Mouse (Mus musculus) ES-E14 (cell line): Measurements from ENCODE around the gene H2afy.

Source experiments
- CHD2 ChIP-seq: IDR thresholded peaks from 2 replicates; pipeline ENCODE4 v1.6.1; 2014; ENCODE audit warnings: mild to moderate bottlenecking, low read depth, low read length, inconsistent platforms
- HCFC1 ChIP-seq: IDR thresholded peaks from 2 replicates; pipeline ENCODE4 v1.6.1; 2012; ENCODE audit warnings: low read length, inconsistent platforms, borderline replicate concordance; ENCODE audit not compliant: insufficient read depth
- ZC3H11A ChIP-seq: IDR thresholded peaks from 2 replicates; pipeline ENCODE4 v1.6.1; 2012; ENCODE audit warnings: low read depth, mild to moderate bottlenecking, inconsistent platforms, low read length, borderline replicate concordance
- ZNF384 ChIP-seq: IDR thresholded peaks from 2 replicates; pipeline ENCODE4 v1.6.1; 2012; ENCODE audit warnings: low read depth, low read length, inconsistent platforms

GRCm38 (mm10) chr13:56165561-56165960 lies 29.4 kb upstream of the H2afy start:
- no peak for TF ChIP-seq HCFC1
- TF ChIP-seq ZNF384 = no peak
- TF ChIP-seq CHD2 = no peak
- TF ChIP-seq ZC3H11A = no peak
